Mouse (Mus musculus) stomach, postnatal 0 days (tissue): Measurements from ENCODE around the gene Thnsl2. TPM values are rescaled to one million over a fixed set of nuclear protein-coding genes. Genes with fewer than 3 reads are reported as not detected.

Experiments
- ATAC-seq: fragments of 200-750 bp; cut with Nextera tagmentation; 2 replicates; pipeline ENCODE4 v1.8.0; 2017; ENCODE audit not compliant: low FRiP score, low TSS enrichment
- DNase-seq: peaks from one replicate; pipeline ENCODE4 v3.0.0-alpha.2; 2016; ENCODE audit warnings: low spot score
- H3K27ac ChIP-seq: fragments of 300-500 bp; sonication (generic); replicated peaks from 2 replicates; pipeline ENCODE4 v1.5.1; 2014; ENCODE audit warnings: mild to moderate bottlenecking, control low read depth
- H3K27me3 ChIP-seq: fragments of 300-500 bp; sonication (generic); 2 replicates; pipeline ENCODE4 v1.6.1; 2014; ENCODE audit warnings: low read length; ENCODE audit not compliant: control insufficient read depth, insufficient read depth
- H3K36me3 ChIP-seq: fragments of 300-500 bp; sonication (generic); 2 replicates; pipeline ENCODE4 v1.6.1; 2014; ENCODE audit warnings: low read length, mixed read lengths; ENCODE audit not compliant: control insufficient read depth, insufficient read depth
- H3K4me1 ChIP-seq: fragments of 300-500 bp; sonication (generic); replicated peaks from 2 replicates; pipeline ENCODE4 v1.6.1; 2014; ENCODE audit warnings: antibody characterized with exemption; ENCODE audit not compliant: control insufficient read depth, insufficient read depth
- H3K4me2 ChIP-seq: fragments of 300-500 bp; sonication (generic); replicated peaks from 2 replicates; pipeline ENCODE4 v1.6.1; 2014; ENCODE audit warnings: low read depth, mild to moderate bottlenecking, control low read depth, moderate library complexity
- H3K4me3 ChIP-seq: fragments of 300-500 bp; sonication (generic); 2 replicates; pipeline ENCODE4 v1.5.1; 2014; ENCODE audit warnings: low read depth, low read length, control low read depth
- H3K9ac ChIP-seq: fragments of 300-500 bp; sonication (generic); 2 replicates; pipeline ENCODE4 v1.6.1; 2014; ENCODE audit warnings: mild to moderate bottlenecking, low read length, control low read depth, mixed read lengths
- H3K9me3 ChIP-seq: fragments of 300-500 bp; sonication (generic); 2 replicates; pipeline ENCODE4 v1.6.1; 2016; ENCODE audit warnings: low read length; ENCODE audit not compliant: control insufficient read depth
- CTCF ChIP-seq: IDR thresholded peaks from 2 replicates; pipeline ENCODE4 v1.5.1; 2016; ENCODE audit warnings: antibody characterized with exemption, low read depth, mild to moderate bottlenecking, moderate library complexity
- EP300 ChIP-seq: optimal IDR thresholded peaks from 2 replicates; pipeline ENCODE3; 2016; ENCODE audit warnings: antibody characterized with exemption
- WGBS: fragments of 180-500 bp; shearing (Covaris S2); extraction: QIAGEN DNeasy Blood & Tissue Kit; methylation state at CpG from one replicate; pipeline ENCODE4 v1.1.7; 2014; 5-methylcytosine and 5-hydroxymethylcytosine counted together
- polyA plus RNA-seq: library from polyadenylated mRNA; unstranded; fragments of >200 nt; fragmentation: Nextera tagmentation; extraction: Ambion mirVana; gene quantifications from 2 replicates; pipeline ENCODE4 v1.2.1, GENCODE M21; 2015

Gene Thnsl2
- polyA plus RNA-seq, 1 experiment from 2014 or later, result 10.0 TPM

DNA sequence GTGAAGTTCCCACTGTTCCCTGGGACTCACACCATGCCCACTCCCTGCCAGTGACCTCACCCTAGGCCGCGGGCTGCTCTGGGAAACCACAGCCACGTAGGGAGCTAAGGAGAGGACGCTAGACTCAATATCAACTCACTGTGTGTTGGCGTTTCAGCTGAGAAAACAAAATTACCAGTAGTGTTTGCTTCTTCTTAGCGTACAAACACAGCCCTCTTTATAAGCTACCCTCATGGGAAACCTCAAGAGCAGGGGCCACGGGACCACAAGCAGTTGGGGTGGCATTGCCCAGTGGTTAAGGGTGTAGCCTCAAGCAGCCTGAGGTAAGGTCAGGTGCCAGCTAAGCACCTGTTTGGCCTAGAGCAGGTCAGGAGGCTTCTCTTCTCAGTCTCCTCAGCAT lies 60.8 kb downstream of the Thnsl2 start:
- H3K9ac ChIP-seq, result no peak overlapping the region
- no peak overlapping the region for H3K27ac ChIP-seq
- no peaks in the 10 kb centered on the region for H3K27me3 ChIP-seq
- 69% methylated on average over 7 of the region's 7 CpGs for WGBS
- H3K4me2 ChIP-seq, result no peak overlapping the region
- no peaks in the 10 kb centered on the region for H3K36me3 ChIP-seq
- no peak overlapping the region for H3K4me3 ChIP-seq
- ATAC-seq (no peak), DNase-seq (no peak)
- H3K4me1 ChIP-seq, result no peaks in the 10 kb centered on the region
- TF ChIP-seq EP300, result no peak
- TF ChIP-seq CTCF, result no peak
- H3K9me3 ChIP-seq, result no peaks in the 10 kb centered on the region

DNA sequence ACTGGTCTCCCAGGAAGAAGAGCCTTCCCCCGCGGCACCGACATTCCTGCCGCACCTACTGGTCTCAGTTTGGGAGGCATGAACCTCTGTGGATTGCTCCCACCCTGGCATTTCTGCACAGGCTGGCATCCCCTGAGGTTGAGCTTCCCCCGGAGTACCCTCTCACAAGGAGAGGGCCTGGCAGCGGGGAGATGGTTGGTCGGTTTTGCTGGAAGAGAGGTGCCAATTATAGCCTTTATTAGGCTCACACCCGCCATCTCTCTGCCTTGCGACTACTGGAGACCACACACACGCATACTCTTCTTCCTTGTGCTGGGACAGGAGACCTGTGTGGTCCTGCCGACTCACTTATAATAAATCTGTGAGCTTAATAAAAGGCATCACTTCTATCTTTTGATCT lies 62.2 kb downstream of the Thnsl2 start:
- no peak for DNase-seq
- H3K9ac ChIP-seq, result no peak overlapping the region
- no peak for TF ChIP-seq CTCF
- no peak for TF ChIP-seq EP300
- H3K27me3 ChIP-seq, result no peaks in the 10 kb centered on the region
- H3K9me3 ChIP-seq, result no peaks in the 10 kb centered on the region
- no peak overlapping the region for H3K4me2 ChIP-seq
- H3K36me3 ChIP-seq, result no peaks in the 10 kb centered on the region
- no peaks in the 10 kb centered on the region for H3K4me1 ChIP-seq
- no peak for ATAC-seq
- no peak overlapping the region for H3K27ac ChIP-seq
- WGBS, result 74% methylated on average over 11 of the region's 11 CpGs
- H3K4me3 ChIP-seq, result no peak overlapping the region

DNA sequence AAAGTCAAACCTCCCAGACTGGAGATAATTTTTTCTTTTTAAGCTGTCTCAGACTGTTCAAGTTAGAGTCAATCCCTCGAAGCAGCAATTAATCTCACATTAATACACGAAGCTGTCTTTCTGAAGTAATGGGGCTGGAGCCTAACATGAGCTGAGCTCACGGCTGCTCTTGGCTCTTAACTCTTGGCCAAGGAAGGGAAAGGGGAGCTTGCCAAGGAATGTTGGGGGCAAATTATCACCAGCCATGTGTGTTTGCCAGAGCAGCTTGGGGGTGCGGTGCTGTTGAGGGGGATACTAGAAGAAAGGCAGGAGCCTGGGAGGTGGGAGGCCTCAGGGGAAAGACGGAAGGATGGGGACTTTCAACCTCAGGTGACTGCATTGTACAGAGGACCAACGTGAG lies 63.0 kb downstream of the Thnsl2 start:
- no peak for TF ChIP-seq CTCF
- no peak for TF ChIP-seq EP300

More for the DNA sequence above, 63.0 kb downstream of the Thnsl2 start:
- H3K27ac ChIP-seq, result no peak overlapping the region
- H3K9ac ChIP-seq, result no peak overlapping the region
- no peak overlapping the region for H3K4me2 ChIP-seq
- ATAC-seq (no peak), DNase-seq (no peak)
- no peaks in the 10 kb centered on the region for H3K4me1 ChIP-seq
- no peaks in the 10 kb centered on the region for H3K27me3 ChIP-seq
- H3K9me3 ChIP-seq, result no peaks in the 10 kb centered on the region
- no peaks in the 10 kb centered on the region for H3K36me3 ChIP-seq
- H3K4me3 ChIP-seq, result no peak overlapping the region
- WGBS, result 40% methylated on average over 6 of the region's 6 CpGs

Other genes starting within 250 kb of the Thnsl2 start
- gene Tex37, start 225.5 kb downstream of the Thnsl2 start, polyA plus RNA-seq, result not detected in 2 replicates
- not detected in 2 replicates for gene Foxi3, start 187.9 kb downstream of the Thnsl2 start, polyA plus RNA-seq
- gene Fabp1, start 55.4 kb upstream of the Thnsl2 start, polyA plus RNA-seq, result 208 and 210 TPM in 2 replicates
- 79.1 and 79.7 TPM in 2 replicates for gene Krcc1, start 127.2 kb upstream of the Thnsl2 start, polyA plus RNA-seq
- gene Smyd1, start 177.8 kb upstream of the Thnsl2 start, polyA plus RNA-seq, result 0.30 and 0.56 TPM in 2 replicates
- not detected in 2 replicates for gene Cd8b1, start 178.3 kb upstream of the Thnsl2 start, polyA plus RNA-seq
- 0.04 TPM in 1 of 2 replicates, not detected in the other for gene Cd8a, start 229.0 kb upstream of the Thnsl2 start, polyA plus RNA-seq